Mouse (Mus musculus) MEL (cell line): ENCODE measurements around the gene Ppfia4.

Source experiments
- E2F4 ChIP-seq: IDR thresholded peaks from 2 replicates; pipeline ENCODE4 v1.6.1; 2011; ENCODE audit warnings: low read depth, low read length, improper control_type of control experiment, borderline replicate concordance
- MEF2A ChIP-seq: IDR thresholded peaks from 2 replicates; pipeline ENCODE4 v1.6.1; 2014; ENCODE audit warnings: low read depth, mild to moderate bottlenecking, inconsistent platforms, low read length, improper control_type of control experiment; ENCODE audit not compliant: poor library complexity, insufficient replicate concordance, severe bottlenecking; ENCODE audit errors: extremely low read depth
- MYC ChIP-seq: IDR thresholded peaks from 2 replicates; pipeline ENCODE4 v1.6.1; 2011; ENCODE audit warnings: low read depth, mild to moderate bottlenecking, low read length, improper control_type of control experiment, moderate library complexity
- NRF1 ChIP-seq: IDR thresholded peaks from 2 replicates; pipeline ENCODE4 v1.6.1; 2014; ENCODE audit warnings: low read depth, mild to moderate bottlenecking, inconsistent platforms, low read length, improper control_type of control experiment, moderate library complexity; ENCODE audit not compliant: poor library complexity, insufficient read depth, severe bottlenecking
- POLR2A ChIP-seq, 2 experiments: IDR thresholded peaks; 2 replicates each; pipeline ENCODE4 v1.6.1; 2011 to 2012; ENCODE audit warnings: low read length in 2 of 2, mild to moderate bottlenecking in 2 of 2, control low read depth in 1 of 2, improper control_type of control experiment in 1 of 2, low read depth in 1 of 2, moderate library complexity in 1 of 2; ENCODE audit not compliant: control insufficient read depth in 1 of 2, insufficient read depth in 1 of 2, poor library complexity in 1 of 2
- RAD21 ChIP-seq: IDR thresholded peaks from 2 replicates; pipeline ENCODE4 v1.6.1; 2011; ENCODE audit warnings: mild to moderate bottlenecking, low read depth, low read length, improper control_type of control experiment
- ZC3H11A ChIP-seq: IDR thresholded peaks from 2 replicates; pipeline ENCODE4 v1.6.1; 2012; ENCODE audit warnings: low read depth, mild to moderate bottlenecking, inconsistent platforms, low read length, improper control_type of control experiment

DNA sequence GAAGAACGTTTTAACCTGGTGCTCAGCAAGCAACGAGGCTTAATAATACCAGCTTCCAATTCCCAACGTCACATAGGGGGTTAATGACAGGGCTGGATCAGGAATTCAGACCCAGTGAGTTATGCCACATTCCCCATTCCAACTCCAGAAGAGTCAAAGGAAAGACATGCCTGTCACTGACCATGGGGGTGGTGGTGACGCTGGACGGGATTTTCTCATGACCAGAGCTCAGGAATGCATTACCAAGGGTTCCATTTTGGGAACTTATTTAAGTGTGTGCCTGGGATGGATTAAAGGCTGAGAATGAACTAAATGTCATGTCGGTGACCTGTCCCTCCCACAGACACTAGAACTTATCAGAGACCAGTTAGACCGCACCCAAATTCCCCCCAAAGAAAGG is 55.9 kb downstream of the Ppfia4 start:
- no peak for TF ChIP-seq MYC
- TF ChIP-seq ZC3H11A, result no peak
- no peak for TF ChIP-seq POLR2A (IDR thresholded peaks at IDR 0.05; ENCODE audit: control insufficient read depth in 1 of 2, insufficient read depth in 1 of 2, low read depth in 1 of 2, low read length in 2 of 2, poor library complexity in 1 of 2)
- no peak for TF ChIP-seq MEF2A
- TF ChIP-seq E2F4, result no peak
- no peak for TF ChIP-seq RAD21
- no peak for TF ChIP-seq NRF1
